Mouse (Mus musculus) embryonic facial prominence, embryonic 14.5 days (tissue): ENCODE measurements around the gene Il15ra. TPM values are rescaled to one million over a fixed set of nuclear protein-coding genes. Genes with fewer than 3 reads are reported as not detected.
"Not testable (repeated sequence)": the region's sequence is repeated elsewhere in the genome, so short reads cannot be mapped to it uniquely, and the experiment has no call there.

Experiments used
- ATAC-seq: fragments of 200-750 bp; cut with Nextera tagmentation; 2 replicates; pipeline ENCODE4 v1.8.0; 2017; ENCODE audit warnings: low read depth, moderate number of reproducible peaks, moderate TSS enrichment
- DNase-seq: peaks from one replicate; pipeline ENCODE4 v3.0.0-alpha.2; 2015; ENCODE audit warnings: low spot score
- H3K27ac ChIP-seq: fragments of 300-500 bp; sonication (generic); replicated peaks from 2 replicates; pipeline ENCODE4 v1.5.1; 2014; ENCODE audit warnings: low read depth, mild to moderate bottlenecking, low read length, moderate library complexity
- H3K27me3 ChIP-seq: fragments of 300-500 bp; sonication (generic); replicated peaks from 2 replicates; pipeline ENCODE4 v1.6.1; 2014; ENCODE audit warnings: low read length; ENCODE audit not compliant: control insufficient read depth, insufficient read depth
- H3K36me3 ChIP-seq: fragments of 300-500 bp; sonication (generic); 2 replicates; pipeline ENCODE4 v1.6.1; 2014; ENCODE audit warnings: low read length, mixed read lengths; ENCODE audit not compliant: control insufficient read depth, insufficient read depth
- H3K4me1 ChIP-seq: fragments of 300-500 bp; sonication (generic); 2 replicates; pipeline ENCODE4 v1.6.1; 2014; ENCODE audit warnings: antibody characterized with exemption, low read length; ENCODE audit not compliant: control insufficient read depth, insufficient read depth
- H3K4me2 ChIP-seq: fragments of 300-500 bp; sonication (generic); 2 replicates; pipeline ENCODE4 v1.6.1; 2014; ENCODE audit warnings: low read depth, mild to moderate bottlenecking, low read length, moderate library complexity, mixed read lengths
- H3K4me3 ChIP-seq: fragments of 300-500 bp; sonication (generic); 2 replicates; pipeline ENCODE4 v1.5.1; 2014; ENCODE audit warnings: low read depth, mild to moderate bottlenecking, low read length
- H3K9ac ChIP-seq: fragments of 300-500 bp; sonication (generic); 2 replicates; pipeline ENCODE4 v1.6.1; 2014; ENCODE audit warnings: low read depth, mild to moderate bottlenecking, low read length, moderate library complexity, mixed read lengths
- H3K9me3 ChIP-seq: fragments of 300-500 bp; sonication (generic); 2 replicates; pipeline ENCODE4 v1.6.1; 2016; ENCODE audit warnings: low read length; ENCODE audit not compliant: control insufficient read depth
- whole genome bisulfite sequencing: fragments of 180-500 bp; shearing (Covaris S2); extraction: QIAGEN DNeasy Blood & Tissue Kit; methylation state at CpG from one replicate; pipeline ENCODE4 v1.1.7; 2014; 5-methylcytosine and 5-hydroxymethylcytosine counted together
- polyA plus RNA-seq: library from polyadenylated mRNA; unstranded; fragments of >200 nt; fragmentation: Nextera tagmentation; extraction: Ambion mirVana; gene quantifications from 2 replicates; pipeline ENCODE4 v1.2.1, GENCODE M21; 2014

Il15ra gene
- polyA plus RNA-seq, 1 experiment from 2014 or later: 3.5 TPM

DNA sequence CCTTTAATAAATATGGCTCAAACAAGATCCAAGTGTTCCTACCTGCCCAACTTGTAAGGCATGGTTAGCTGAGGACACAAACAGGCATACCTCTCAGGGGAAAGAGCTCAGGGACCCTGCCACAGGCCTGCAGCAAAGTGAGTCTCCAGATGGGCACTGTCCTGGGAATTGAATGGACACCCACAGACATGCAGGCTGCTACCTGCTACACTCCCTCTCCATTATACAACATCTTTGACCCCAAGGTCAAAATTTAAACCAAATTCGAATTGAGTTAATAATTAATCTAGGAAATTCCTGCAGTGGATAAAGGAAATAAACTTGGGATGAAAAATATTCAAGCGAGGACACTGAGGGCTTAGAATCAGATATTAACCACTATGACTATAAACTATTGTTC, 9.2 kb upstream of the Il15ra start:
- Histone ChIP-seq H3K27ac (no peak overlapping the region), H3K36me3 (no peaks in the 10 kb centered on the region), H3K9ac (no peak overlapping the region), H3K4me1 (no peaks in the 10 kb centered on the region), H3K4me3 (no peak overlapping the region), H3K4me2 (no peak overlapping the region), H3K9me3 (no peaks in the 10 kb centered on the region), H3K27me3 (no peaks in the 10 kb centered on the region)
- no peak for DNase-seq
- ATAC-seq: no peak
- 57% methylated on average over 2 of the region's 2 CpGs for WGBS

GRCm38 (mm10) chr2:11698994-11699393, 6.1 kb upstream of the Il15ra start:
- no peak overlapping the region for H3K27ac ChIP-seq
- 58% methylated on average over 5 of the region's 5 CpGs for WGBS

DNA sequence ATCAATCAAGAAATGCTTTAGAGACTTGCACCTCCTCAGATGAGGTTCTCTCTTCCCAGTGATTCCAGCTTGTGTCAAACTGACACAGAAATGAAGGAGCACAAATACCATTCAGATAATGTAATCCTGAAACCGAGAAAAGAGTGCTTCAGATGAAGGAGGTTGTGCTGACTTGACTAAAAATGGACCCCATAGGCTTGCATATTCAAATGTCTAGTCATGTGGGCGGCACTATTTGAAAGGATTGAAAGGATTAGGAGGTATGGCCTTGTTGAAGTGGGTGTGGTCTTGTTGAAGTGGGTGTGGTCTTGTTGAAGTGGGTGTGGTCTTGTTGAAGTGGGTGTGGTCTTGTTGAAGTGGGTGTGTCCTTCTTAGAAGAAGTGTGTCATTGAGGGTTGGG, 5.2 kb upstream of the Il15ra start:
- H3K9me3 ChIP-seq: no peaks in the 10 kb centered on the region
- WGBS: 89% methylated on average over 2 of the region's 2 CpGs
- H3K4me3 ChIP-seq: no peak overlapping the region
- no peaks in the 10 kb centered on the region for H3K4me1 ChIP-seq
- no peak overlapping the region for H3K9ac ChIP-seq
- ATAC-seq (no peak), DNase-seq (no peak)
- peaks cover 8% of the 10 kb centered on the region; the same call in 1 of the 2 replicates for H3K27me3 ChIP-seq
- H3K36me3 ChIP-seq: no peaks in the 10 kb centered on the region
- H3K4me2 ChIP-seq: no peak overlapping the region
- no peak overlapping the region for H3K27ac ChIP-seq

More at GRCm38 (mm10) chr2:11698994-11699393, 6.1 kb upstream of the Il15ra start:
- H3K9me3 ChIP-seq: no peaks in the 10 kb centered on the region
- no peaks in the 10 kb centered on the region for H3K4me1 ChIP-seq
- H3K4me3 ChIP-seq: no peak overlapping the region
- H3K4me2 ChIP-seq: no peak overlapping the region
- ATAC-seq (no peak), DNase-seq (no peak)
- H3K27me3 ChIP-seq: no peaks in the 10 kb centered on the region
- H3K9ac ChIP-seq: no peak overlapping the region
- H3K36me3 ChIP-seq: no peaks in the 10 kb centered on the region

DNA sequence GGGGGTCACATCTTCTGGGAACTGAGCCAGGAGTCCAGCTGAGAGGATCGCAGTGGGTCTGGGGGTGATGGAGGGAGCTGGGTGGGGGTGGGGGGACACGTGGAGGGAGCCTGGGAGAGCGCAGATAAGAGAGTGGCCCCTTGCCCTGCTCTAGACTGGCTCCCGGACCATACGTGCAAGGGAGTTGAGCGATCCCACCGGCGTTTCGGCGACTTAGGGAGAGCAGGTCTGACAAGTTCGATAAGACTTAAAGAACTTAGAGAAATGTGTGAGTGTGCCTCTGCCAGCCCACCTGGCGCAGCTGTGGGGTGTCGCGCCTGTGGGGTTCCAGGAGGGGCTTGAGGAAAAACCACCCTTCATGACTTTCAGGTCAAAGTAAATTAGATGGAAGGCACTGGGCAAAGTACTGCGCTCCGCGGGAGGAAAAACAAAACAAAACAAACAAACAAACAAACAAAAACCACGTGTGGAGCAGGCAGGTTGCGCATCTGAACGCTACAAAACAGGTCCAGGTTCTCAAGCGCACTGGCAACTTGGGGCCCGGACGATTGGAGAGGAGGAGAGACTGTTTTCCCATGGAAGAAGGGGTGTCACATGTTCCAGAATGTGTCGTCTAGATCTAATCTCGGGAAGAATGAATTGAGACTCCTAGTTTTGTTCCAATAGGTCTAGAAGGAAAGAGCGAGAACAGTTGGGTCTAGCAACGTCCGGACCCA, 1.1 kb downstream of the Il15ra start:
- Histone ChIP-seq H3K4me2 (peak overlapping the region; percentile 99), H3K9ac (peak overlapping the region; percentile 68), H3K4me1 (peaks cover 10% of the 10 kb centered on the region), H3K36me3 (no peaks in the 10 kb centered on the region), H3K27ac (no peak overlapping the region), H3K4me3 (peak overlapping the region; percentile 67), H3K27me3 (peaks cover 32% of the 10 kb centered on the region), H3K9me3 (no peaks in the 10 kb centered on the region)
- 5% methylated on average over 28 of the region's 28 CpGs for WGBS
- peak; percentile 45 for ATAC-seq
- DNase-seq: peak; percentile 26

DNA sequence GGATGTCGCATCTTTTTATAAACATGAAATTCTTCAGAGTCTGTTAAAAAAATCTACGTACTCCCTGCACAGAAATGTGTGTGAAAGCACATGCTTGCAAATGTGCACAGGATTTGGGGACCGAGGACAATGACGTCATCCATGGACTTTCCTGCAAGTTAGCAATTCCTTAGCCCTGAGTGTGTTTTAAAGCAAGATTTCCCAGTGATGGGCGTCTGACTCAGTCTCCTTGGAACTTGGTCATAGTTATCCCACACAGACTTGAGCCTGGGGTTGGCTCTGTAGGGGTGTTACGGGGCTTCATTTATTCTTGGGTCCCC, 1.6 kb downstream of the Il15ra start:
- H3K4me1 ChIP-seq: peaks cover 10% of the 10 kb centered on the region
- DNase-seq (no peak), ATAC-seq (no peak)
- 35% methylated on average over 6 of the region's 6 CpGs for WGBS
- no peaks in the 10 kb centered on the region for H3K36me3 ChIP-seq
- no peak overlapping the region for H3K27ac ChIP-seq
- peak overlapping the region; percentile 67; the same call in 1 of the 2 replicates for H3K4me3 ChIP-seq
- H3K4me2 ChIP-seq: peak overlapping the region; percentile 99
- H3K27me3 ChIP-seq: peaks cover 32% of the 10 kb centered on the region
- no peaks in the 10 kb centered on the region for H3K9me3 ChIP-seq
- no peak overlapping the region for H3K9ac ChIP-seq

DNA sequence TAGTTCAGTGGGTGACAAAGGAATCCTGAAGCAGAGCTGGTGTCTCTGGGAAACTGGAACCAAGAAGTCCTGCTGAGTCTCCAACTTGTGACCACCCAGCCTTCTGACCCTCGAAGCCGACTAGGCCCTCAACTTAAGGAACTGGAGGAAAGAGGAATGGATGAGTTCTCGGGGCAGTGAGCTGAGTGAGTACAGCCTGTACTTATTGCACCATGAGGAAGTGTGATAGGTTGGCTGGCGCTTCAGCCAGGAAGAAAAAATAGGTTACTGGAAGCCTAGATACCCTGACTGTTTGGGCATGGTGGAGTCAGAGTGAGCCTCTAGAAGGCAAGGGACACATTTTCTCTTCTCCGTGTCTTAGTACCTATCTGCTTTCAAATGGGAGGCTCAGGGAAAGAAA, 3.4 kb downstream of the Il15ra start:
- H3K4me1 ChIP-seq: peaks cover 10% of the 10 kb centered on the region
- WGBS: 79% methylated on average over 5 of the region's 5 CpGs
- DNase-seq: no peak

DNA sequence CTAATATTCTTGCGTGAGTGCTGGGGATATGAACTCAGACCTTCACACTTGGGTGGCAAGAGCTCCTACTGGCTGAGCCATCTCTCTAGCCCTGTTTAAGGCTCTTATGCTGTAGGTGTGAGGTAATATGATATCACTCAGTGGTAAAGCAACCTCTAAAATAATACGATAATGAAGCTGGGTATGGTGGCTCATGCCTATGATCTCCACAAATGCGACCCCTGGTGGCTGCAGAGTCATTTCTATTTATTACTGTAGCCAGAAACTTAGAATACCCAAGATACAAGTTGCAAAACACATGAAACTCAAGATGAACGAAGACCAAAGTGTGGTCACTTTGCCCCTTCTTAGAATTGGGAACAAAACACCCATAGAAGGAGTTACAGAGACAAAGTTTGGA, 5.0 kb downstream of the Il15ra start:
- not testable (repeated sequence) for H3K36me3 ChIP-seq, H3K4me3 ChIP-seq, H3K27ac ChIP-seq, H3K4me1 ChIP-seq, H3K9me3 ChIP-seq, ATAC-seq, H3K4me2 ChIP-seq, H3K9ac ChIP-seq
- 53% methylated on average over 4 of the region's 4 CpGs for WGBS
- DNase-seq: peak; percentile 32
- H3K27me3 ChIP-seq: peaks cover 22% of the 10 kb centered on the region

More for the DNA sequence above, 3.4 kb downstream of the Il15ra start:
- no peak overlapping the region for H3K4me3 ChIP-seq
- H3K27me3 ChIP-seq: peaks cover 32% of the 10 kb centered on the region
- no peak overlapping the region for H3K9ac ChIP-seq
- ATAC-seq: no peak
- no peaks in the 10 kb centered on the region for H3K9me3 ChIP-seq
- H3K4me2 ChIP-seq: no peak overlapping the region
- no peak overlapping the region for H3K27ac ChIP-seq
- H3K36me3 ChIP-seq: no peaks in the 10 kb centered on the region

GRCm38 (mm10) chr2:11712483-11712990, 7.4 kb downstream of the Il15ra start:
- no peaks in the 10 kb centered on the region for H3K9me3 ChIP-seq
- DNase-seq: no peak
- no peak overlapping the region for H3K4me3 ChIP-seq
- H3K4me2 ChIP-seq: no peak overlapping the region
- WGBS: 78% methylated on average over 6 of the region's 6 CpGs
- H3K4me1 ChIP-seq: no peaks in the 10 kb centered on the region
- no peak overlapping the region for H3K9ac ChIP-seq
- H3K27ac ChIP-seq: no peak overlapping the region
- ATAC-seq: no peak
- no peaks in the 10 kb centered on the region for H3K36me3 ChIP-seq
- H3K27me3 ChIP-seq: peaks cover 4% of the 10 kb centered on the region

DNA sequence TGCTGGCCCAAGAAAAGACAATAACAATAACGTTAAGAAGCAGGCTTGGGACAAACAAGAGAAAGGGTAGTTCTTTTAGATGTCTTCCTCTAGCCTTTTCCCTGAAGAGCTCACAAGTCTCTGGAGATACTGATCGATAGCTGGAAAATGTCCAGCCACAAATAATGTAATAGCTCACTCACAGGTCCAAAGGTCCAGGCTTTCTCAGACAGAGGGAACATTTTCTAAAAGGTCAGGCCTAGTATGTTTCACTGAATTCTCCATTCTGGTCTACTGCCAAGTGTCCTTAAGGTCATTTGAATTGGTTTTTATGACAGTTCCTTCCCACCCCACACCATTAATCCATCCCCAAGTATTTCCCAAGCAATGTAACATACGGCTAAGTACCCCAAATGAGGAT, 7.9 kb downstream of the Il15ra start:
- no peak for DNase-seq
- Histone ChIP-seq H3K4me3 (no peak overlapping the region), H3K4me2 (no peak overlapping the region), H3K27me3 (peaks cover 4% of the 10 kb centered on the region), H3K9ac (no peak overlapping the region), H3K27ac (no peak overlapping the region), H3K36me3 (no peaks in the 10 kb centered on the region), H3K4me1 (no peaks in the 10 kb centered on the region), H3K9me3 (no peaks in the 10 kb centered on the region)
- no peak for ATAC-seq
- WGBS: 64% methylated on average over 3 of the region's 3 CpGs
